31 mouse cellular contexts compared by ENCODE assay signal in genomic region chr1:180370858-180371652, GRCm38 (mm10). TPM values are rescaled to one million over a fixed set of nuclear protein-coding genes. Genes with fewer than 3 reads are reported as not detected.
DNase-seq lines count a peak whose midpoint lies in the region; ATAC-seq and TF ChIP-seq lines count a peak whose summit lies in the region.
"Had no signal": no experiment of that assay in that cellular context is flagged by ENCODE, and none has a peak within 500 bp of the region (broad histone marks: within the 10 kb centered on the region; RNA-seq: fewer than 3 reads in every experiment).

No protein-coding gene starts in this region.

- H3K27ac ChIP-seq in heart, embryonic 10.5 days, result peak overlapping the region; percentile 18; the same call in 1 of the 2 replicates
- peak overlapping the region; percentile 43; the same call in 1 of the 2 replicates for H3K27ac ChIP-seq in testis, adult 2 months (ENCODE audit: control insufficient read depth, insufficient read depth, low read depth, low read length)
- H3K27ac ChIP-seq: forebrain, embryonic 12.5 days; hindbrain, embryonic 15.5 days; intestine, embryonic 15.5 days; limb, embryonic 10.5 days; limb, embryonic 15.5 days; liver, embryonic 13.5 days; stomach, postnatal 0 days had no signal

- no peaks in the 10 kb centered on the region for H3K9me3 ChIP-seq in heart, embryonic 10.5 days
- H3K9me3 ChIP-seq: forebrain, embryonic 12.5 days; heart, embryonic 12.5 days; hindbrain, embryonic 15.5 days; intestine, embryonic 15.5 days; limb, embryonic 10.5 days; limb, embryonic 15.5 days; liver, embryonic 13.5 days had no signal

- DNase-seq in heart, embryonic 10.5 days (ENCODE audit: low spot score), result no peak
- DNase-seq in heart, adult 9 months (ENCODE audit: low spot score in 2 of 2), result no peak
- DNase-seq in testis, postnatal 10 days (ENCODE audit: low spot score), result no peak
- no peak for DNase-seq in thymus, adult 18-20 months
- DNase-seq: adrenal gland, postnatal 14 days; B cell, adult 2 months; cerebellum, adult 18-20 months; cerebellum, postnatal 14 days; forebrain, postnatal 0 days; gastrocnemius, postnatal 10 days; heart, postnatal 10 days; kidney, adult 9 months; kidney, postnatal 10 days; layer of hippocampus, postnatal 36 days; liver, embryonic 13.5 days; lung, adult 18-20 months; lung, postnatal 4 days; midbrain, embryonic 14.5 days; right cerebral cortex, postnatal 4 days had no signal

- H3K4me1 ChIP-seq in heart, embryonic 10.5 days, result peaks cover 40% of the 10 kb centered on the region
- H3K4me1 ChIP-seq in testis, adult 2 months (ENCODE audit: control insufficient read depth, insufficient read depth, low read length), result peaks cover 14% of the 10 kb centered on the region

- H3K27me3 ChIP-seq in heart, embryonic 10.5 days (ENCODE audit: insufficient read depth, poor library complexity, severe bottlenecking), result peaks cover 35% of the 10 kb centered on the region
- H3K27me3 ChIP-seq in testis, adult 2 months (ENCODE audit: control insufficient read depth, insufficient read depth, low read length), result no peaks in the 10 kb centered on the region
- H3K27me3 ChIP-seq: forebrain, embryonic 12.5 days; heart, embryonic 12.5 days; hindbrain, embryonic 15.5 days; intestine, embryonic 15.5 days; limb, embryonic 15.5 days; Patski had no signal

- H3K36me3 ChIP-seq in heart, embryonic 10.5 days, result no peaks in the 10 kb centered on the region
- H3K36me3 ChIP-seq in testis, adult 2 months (ENCODE audit: control insufficient read depth, insufficient read depth, low read length), result no peaks in the 10 kb centered on the region
- H3K36me3 ChIP-seq: forebrain, embryonic 12.5 days; heart, embryonic 12.5 days; hindbrain, embryonic 15.5 days; intestine, embryonic 15.5 days; limb, embryonic 10.5 days; liver, embryonic 13.5 days had no signal

- H3K4me3 ChIP-seq in heart, embryonic 10.5 days, result no peak overlapping the region
- H3K4me3 ChIP-seq in testis, adult 2 months (ENCODE audit: control insufficient read depth, low read depth, low read length), result no peak overlapping the region
- H3K4me3 ChIP-seq: erythroblast, embryonic 14.5 days; forebrain, embryonic 12.5 days; heart, embryonic 12.5 days; hindbrain, embryonic 15.5 days; intestine, embryonic 15.5 days; limb, embryonic 10.5 days; limb, embryonic 15.5 days; liver, embryonic 13.5 days had no signal

- WGBS in heart, embryonic 10.5 days, result 76% methylated on average over 10 of the region's 10 CpGs

- TF ChIP-seq POLR2A in testis, adult 2 months (IDR thresholded peaks at IDR 0.05; ENCODE audit: control insufficient read depth, low read depth, low read length), result no peak

- TF ChIP-seq CTCF in testis, adult 2 months (IDR thresholded peaks at IDR 0.05; ENCODE audit: control insufficient read depth, insufficient read depth, insufficient replicate concordance, low read depth, low read length), result no peak

- ATAC-seq in activated CD4-positive, CD25-positive, alpha-beta regulatory T cell, adult 4 months, result peak; percentile 35
- ATAC-seq: forebrain, postnatal 0 days; intestine, embryonic 15.5 days; lung, postnatal 0 days; Patski had no signal

RNA-seq across cellular contexts. Expression of gene Itpkb, which starts 40.8 kb away (rescaled TPM):
- 4.0 and 4.6 TPM in 2 replicates for polyA plus RNA-seq in heart, embryonic 10.5 days (2016; fragmentation: Nextera tagmentation; extraction: Ambion mirVana)
- 9.9 TPM in 2 replicates for polyA plus RNA-seq in testis, adult 2 months (2012; rRNA removed)
- 10 to 100 TPM; 29.8 to 38.2 TPM for polyA plus RNA-seq in activated CD4-positive, CD25-positive, alpha-beta regulatory T cell, adult 4 months (2017; shearing (Covaris generic))
